Mouse (Mus musculus): ENCODE results near the gene Olfr698. TPM values are rescaled to one million over a fixed set of nuclear protein-coding genes. Genes with fewer than 3 reads are reported as not detected.
"Not testable (repeated sequence)": the region's sequence is repeated elsewhere in the genome, so short reads cannot be mapped to it uniquely, and the experiment has no call there.

The Olfr698 gene
- polyA plus RNA-seq (2014; fragmentation: Nextera tagmentation; extraction: Ambion mirVana), result not detected in 2 replicates

- DNase-seq (ENCODE audit: low spot score), result no peak
- Histone ChIP-seq H3K27me3 (ENCODE audit: control insufficient read depth, insufficient read depth, low read length) (no peaks in the 10 kb centered on the region), H3K27ac (no peak within 1 kb of the TSS), H3K4me3 (replicated peaks; ENCODE audit: low read length) (no peak within 1 kb of the TSS), H3K9me3 (ENCODE audit: control insufficient read depth, low read length) (no peaks in the 10 kb centered on the region), H3K4me1 (replicated peaks; ENCODE audit: control insufficient read depth, insufficient read depth, low read length) (no peaks in the 10 kb centered on the region), H3K9ac (no peak within 1 kb of the TSS), H3K4me2 (replicated peaks) (no peak within 1 kb of the TSS), H3K36me3 (replicated peaks; ENCODE audit: control insufficient read depth, insufficient read depth) (no peaks in the 10 kb centered on the region)
- ATAC-seq (ENCODE audit: low FRiP score), result no peak
Measured at GRCm38 (mm10) chr7:106755297-106755696, at the start of gene Olfr698. Olfr698 (minus strand) TSS chr7:106755397.

GRCm38 (mm10) chr7:106793098-106793497, 37.9 kb upstream of the Olfr698 start, which contains the start of gene Olfr699:
Olfr699 (minus strand) TSS chr7:106793198.
- WGBS, result 81% methylated on average over 1 of the region's 1 CpGs
- Histone ChIP-seq H3K27ac (no peak within 1 kb of the TSS), H3K4me1 (replicated peaks; ENCODE audit: control insufficient read depth, insufficient read depth, low read length) (no peaks in the 10 kb centered on the region), H3K4me3 (replicated peaks; ENCODE audit: low read length) (no peak within 1 kb of the TSS), H3K9me3 (ENCODE audit: control insufficient read depth, low read length) (no peaks in the 10 kb centered on the region), H3K9ac (no peak within 1 kb of the TSS), H3K4me2 (replicated peaks) (no peak within 1 kb of the TSS), H3K36me3 (replicated peaks; ENCODE audit: control insufficient read depth, insufficient read depth) (no peaks in the 10 kb centered on the region), H3K27me3 (ENCODE audit: control insufficient read depth, insufficient read depth, low read length) (no peaks in the 10 kb centered on the region)
- ATAC-seq (ENCODE audit: low FRiP score) (no peak), DNase-seq (ENCODE audit: low spot score) (no peak)

GRCm38 (mm10) chr7:106788330-106788729, 33.1 kb upstream of the Olfr698 start:
- Histone ChIP-seq H3K36me3 (replicated peaks; ENCODE audit: control insufficient read depth, insufficient read depth) (no peaks in the 10 kb centered on the region), H3K4me3 (replicated peaks; ENCODE audit: low read length) (no peak overlapping the region), H3K4me1 (replicated peaks; ENCODE audit: control insufficient read depth, insufficient read depth, low read length) (no peaks in the 10 kb centered on the region), H3K9me3 (ENCODE audit: control insufficient read depth, low read length) (no peaks in the 10 kb centered on the region), H3K27ac (no peak overlapping the region), H3K9ac (no peak overlapping the region), H3K4me2 (replicated peaks) (no peak overlapping the region), H3K27me3 (ENCODE audit: control insufficient read depth, insufficient read depth, low read length) (no peaks in the 10 kb centered on the region)
- DNase-seq (ENCODE audit: low spot score) (no peak), ATAC-seq (ENCODE audit: low FRiP score) (no peak)

- not testable (repeated sequence) for H3K27ac ChIP-seq; H3K4me3 ChIP-seq (replicated peaks; ENCODE audit: low read length); H3K9me3 ChIP-seq (ENCODE audit: control insufficient read depth, low read length); H3K4me2 ChIP-seq (replicated peaks); H3K27me3 ChIP-seq (ENCODE audit: control insufficient read depth, insufficient read depth, low read length); H3K4me1 ChIP-seq (replicated peaks; ENCODE audit: control insufficient read depth, insufficient read depth, low read length); DNase-seq (ENCODE audit: low spot score); H3K36me3 ChIP-seq (replicated peaks; ENCODE audit: control insufficient read depth, insufficient read depth); H3K9ac ChIP-seq; ATAC-seq (ENCODE audit: low FRiP score)
- WGBS, result 88% methylated on average over 2 of the region's 2 CpGs
Measured at GRCm38 (mm10) chr7:106761008-106761407, 5.8 kb upstream of the Olfr698 start.

- Histone ChIP-seq H3K36me3 (replicated peaks; ENCODE audit: control insufficient read depth, insufficient read depth) (no peaks in the 10 kb centered on the region), H3K27ac (no peak overlapping the region), H3K4me3 (replicated peaks; ENCODE audit: low read length) (no peak overlapping the region), H3K9me3 (ENCODE audit: control insufficient read depth, low read length) (no peaks in the 10 kb centered on the region), H3K27me3 (ENCODE audit: control insufficient read depth, insufficient read depth, low read length) (no peaks in the 10 kb centered on the region), H3K4me2 (replicated peaks) (no peak overlapping the region), H3K4me1 (replicated peaks; ENCODE audit: control insufficient read depth, insufficient read depth, low read length) (no peaks in the 10 kb centered on the region), H3K9ac (no peak overlapping the region)
- DNase-seq (ENCODE audit: low spot score) (no peak), ATAC-seq (ENCODE audit: low FRiP score) (no peak)
- 96% methylated on average over 2 of the region's 2 CpGs for WGBS
Measured at GRCm38 (mm10) chr7:106758800-106759199, 3.6 kb upstream of the Olfr698 start.

- ATAC-seq (ENCODE audit: low FRiP score) (no peak), DNase-seq (ENCODE audit: low spot score) (no peak)
- H3K36me3 ChIP-seq (replicated peaks; ENCODE audit: control insufficient read depth, insufficient read depth), result no peaks in the 10 kb centered on the region
- no peak overlapping the region for H3K9ac ChIP-seq
- no peak overlapping the region for H3K4me3 ChIP-seq (replicated peaks; ENCODE audit: low read length)
- no peaks in the 10 kb centered on the region for H3K4me1 ChIP-seq (replicated peaks; ENCODE audit: control insufficient read depth, insufficient read depth, low read length)
- H3K27ac ChIP-seq, result no peak overlapping the region
- H3K4me2 ChIP-seq (replicated peaks), result no peak overlapping the region
- no peaks in the 10 kb centered on the region for H3K9me3 ChIP-seq (ENCODE audit: control insufficient read depth, low read length)
- no peaks in the 10 kb centered on the region for H3K27me3 ChIP-seq (ENCODE audit: control insufficient read depth, insufficient read depth, low read length)
- 91% methylated on average over 5 of the region's 5 CpGs for WGBS
Measured at GRCm38 (mm10) chr7:106745811-106746210, 9.4 kb downstream of the Olfr698 start.

GRCm38 (mm10) chr7:106742343-106742742, 12.9 kb downstream of the Olfr698 start, which contains the start of gene Olfr697:
Olfr697 (minus strand) TSS chr7:106742443.
- H3K4me2 ChIP-seq (replicated peaks), result no peak within 1 kb of the TSS
- no peaks in the 10 kb centered on the region for H3K36me3 ChIP-seq (replicated peaks; ENCODE audit: control insufficient read depth, insufficient read depth)
- WGBS, result 91% methylated on average over 1 of the region's 1 CpGs
- DNase-seq (ENCODE audit: low spot score) (no peak), ATAC-seq (ENCODE audit: low FRiP score) (no peak)
- H3K9ac ChIP-seq, result no peak within 1 kb of the TSS
- H3K27me3 ChIP-seq (ENCODE audit: control insufficient read depth, insufficient read depth, low read length), result no peaks in the 10 kb centered on the region
- no peak within 1 kb of the TSS for H3K27ac ChIP-seq
- H3K9me3 ChIP-seq (ENCODE audit: control insufficient read depth, low read length), result no peaks in the 10 kb centered on the region
- H3K4me3 ChIP-seq (replicated peaks; ENCODE audit: low read length), result no peak within 1 kb of the TSS
- no peaks in the 10 kb centered on the region for H3K4me1 ChIP-seq (replicated peaks; ENCODE audit: control insufficient read depth, insufficient read depth, low read length)

GRCm38 (mm10) chr7:106737028-106737427, 18.2 kb downstream of the Olfr698 start:
- DNase-seq (ENCODE audit: low spot score) (no peak), ATAC-seq (ENCODE audit: low FRiP score) (no peak)
- Histone ChIP-seq H3K4me1 (replicated peaks; ENCODE audit: control insufficient read depth, insufficient read depth, low read length) (no peaks in the 10 kb centered on the region), H3K4me2 (replicated peaks) (no peak overlapping the region), H3K27me3 (ENCODE audit: control insufficient read depth, insufficient read depth, low read length) (no peaks in the 10 kb centered on the region), H3K27ac (no peak overlapping the region), H3K9ac (no peak overlapping the region), H3K36me3 (replicated peaks; ENCODE audit: control insufficient read depth, insufficient read depth) (no peaks in the 10 kb centered on the region), H3K9me3 (ENCODE audit: control insufficient read depth, low read length) (no peaks in the 10 kb centered on the region), H3K4me3 (replicated peaks; ENCODE audit: low read length) (no peak overlapping the region)

- no peak overlapping the region for H3K27ac ChIP-seq
- no peaks in the 10 kb centered on the region for H3K9me3 ChIP-seq (ENCODE audit: control insufficient read depth, low read length)
- DNase-seq (ENCODE audit: low spot score) (no peak), ATAC-seq (ENCODE audit: low FRiP score) (no peak)
- no peaks in the 10 kb centered on the region for H3K4me1 ChIP-seq (replicated peaks; ENCODE audit: control insufficient read depth, insufficient read depth, low read length)
- H3K4me3 ChIP-seq (replicated peaks; ENCODE audit: low read length), result no peak overlapping the region
- no peak overlapping the region for H3K9ac ChIP-seq
- H3K27me3 ChIP-seq (ENCODE audit: control insufficient read depth, insufficient read depth, low read length), result no peaks in the 10 kb centered on the region
- H3K4me2 ChIP-seq (replicated peaks), result no peak overlapping the region
- no peaks in the 10 kb centered on the region for H3K36me3 ChIP-seq (replicated peaks; ENCODE audit: control insufficient read depth, insufficient read depth)
- 77% methylated on average over 2 of the region's 2 CpGs for WGBS
Measured at GRCm38 (mm10) chr7:106733717-106734116, 21.5 kb downstream of the Olfr698 start.

GRCm38 (mm10) chr7:106725654-106726053, 29.5 kb downstream of the Olfr698 start:
- not testable (repeated sequence) for H3K4me3 ChIP-seq (replicated peaks; ENCODE audit: low read length); H3K9ac ChIP-seq; H3K36me3 ChIP-seq (replicated peaks; ENCODE audit: control insufficient read depth, insufficient read depth); H3K4me1 ChIP-seq (replicated peaks; ENCODE audit: control insufficient read depth, insufficient read depth, low read length); ATAC-seq (ENCODE audit: low FRiP score); H3K4me2 ChIP-seq (replicated peaks); DNase-seq (ENCODE audit: low spot score); H3K27ac ChIP-seq; H3K9me3 ChIP-seq (ENCODE audit: control insufficient read depth, low read length); H3K27me3 ChIP-seq (ENCODE audit: control insufficient read depth, insufficient read depth, low read length)
- 87% methylated on average over 2 of the region's 2 CpGs for WGBS

All from hindbrain, embryonic 14.5 days (tissue).